Mouse (Mus musculus) ES-Bruce4 (cell line): ENCODE data around the gene Nfkbia. TPM values are rescaled to one million over a fixed set of nuclear protein-coding genes. Genes with fewer than 3 reads are reported as not detected.

Source experiments
- H3K27ac ChIP-seq: 2 replicates; pipeline ENCODE4 v1.5.1; 2012; ENCODE audit warnings: low read length, inconsistent platforms; ENCODE audit not compliant: insufficient read depth
- H3K27me3 ChIP-seq: 2 replicates; pipeline ENCODE4 v1.6.1; 2012; ENCODE audit warnings: mild to moderate bottlenecking, low read length, inconsistent platforms; ENCODE audit not compliant: control insufficient read depth, poor library complexity, insufficient read depth, severe bottlenecking
- H3K36me3 ChIP-seq: 2 replicates; pipeline ENCODE4 v1.6.1; 2012; ENCODE audit warnings: inconsistent platforms, mild to moderate bottlenecking, low read length, moderate library complexity; ENCODE audit not compliant: control insufficient read depth, poor library complexity, insufficient read depth, severe bottlenecking
- H3K4me1 ChIP-seq: one replicate; pipeline ENCODE4 v1.8.1; 2011; ENCODE audit warnings: low read length; ENCODE audit not compliant: control insufficient read depth, insufficient read depth
- H3K4me3 ChIP-seq: 2 replicates; pipeline ENCODE4 v1.5.1; 2011; ENCODE audit warnings: low read depth, mild to moderate bottlenecking, low read length
- H3K9ac ChIP-seq: 2 replicates; pipeline ENCODE4 v1.6.1; 2012; ENCODE audit warnings: low read depth, mild to moderate bottlenecking, inconsistent platforms; ENCODE audit not compliant: poor library complexity, severe bottlenecking
- H3K9me3 ChIP-seq: replicated peaks from 2 replicates; pipeline ENCODE4 v1.6.1; 2012; ENCODE audit warnings: mild to moderate bottlenecking, low read length, inconsistent platforms; ENCODE audit not compliant: control insufficient read depth, poor library complexity, insufficient read depth, severe bottlenecking
- CTCF ChIP-seq: IDR thresholded peaks from one replicate; pipeline ENCODE4 v1.8.1; 2011; ENCODE audit warnings: low read depth, low read length
- EP300 ChIP-seq: IDR thresholded peaks from 2 replicates; pipeline ENCODE4 v1.6.1; 2011; ENCODE audit warnings: low read depth, low read length; ENCODE audit not compliant: insufficient read depth
- POLR2A ChIP-seq: IDR thresholded peaks from one replicate; pipeline ENCODE4 v1.8.1; 2011; ENCODE audit warnings: low read length; ENCODE audit not compliant: insufficient read depth
- polyA plus RNA-seq: library from polyadenylated mRNA; stranded (reverse); fragments of >200 nt; gene quantifications from 2 replicates; pipeline ENCODE4 v1.2.4, GENCODE M21; 2011; ENCODE audit warnings: low read depth; ENCODE audit not compliant: missing spikeins, insufficient read depth, insufficient read length

Nfkbia gene
- polyA plus RNA-seq, 1 experiment, result 40.9 TPM

DNA sequence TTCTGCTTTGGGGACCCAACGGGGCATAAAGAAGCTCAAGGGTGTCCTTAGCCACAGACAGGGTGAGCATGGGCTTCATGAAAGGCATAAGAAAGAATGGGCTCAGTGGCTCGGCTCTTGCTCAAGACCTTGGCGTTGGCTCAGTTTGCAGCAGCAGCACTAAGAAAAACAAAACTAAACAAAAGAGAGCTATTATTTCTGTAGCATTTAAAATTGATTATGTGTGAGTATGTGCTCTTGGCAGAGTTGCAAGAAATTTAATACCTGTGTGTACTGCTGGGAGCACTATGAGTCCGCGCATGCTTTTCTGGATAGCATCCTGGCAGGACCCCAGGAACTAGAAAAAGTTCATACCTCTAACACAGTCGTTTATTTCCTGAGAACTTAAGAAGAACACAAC lies 30.7 kb downstream of the Nfkbia start:
- no peaks in the 10 kb centered on the region for H3K4me1 ChIP-seq
- no peak for TF ChIP-seq POLR2A
- TF ChIP-seq CTCF, result no peak
- no peak for TF ChIP-seq EP300
- H3K9ac ChIP-seq, result no peak overlapping the region
- no peaks in the 10 kb centered on the region for H3K27me3 ChIP-seq
- no peak overlapping the region for H3K4me3 ChIP-seq
- H3K36me3 ChIP-seq, result no peaks in the 10 kb centered on the region
- no peaks in the 10 kb centered on the region for H3K9me3 ChIP-seq
- H3K27ac ChIP-seq, result no peak overlapping the region

DNA sequence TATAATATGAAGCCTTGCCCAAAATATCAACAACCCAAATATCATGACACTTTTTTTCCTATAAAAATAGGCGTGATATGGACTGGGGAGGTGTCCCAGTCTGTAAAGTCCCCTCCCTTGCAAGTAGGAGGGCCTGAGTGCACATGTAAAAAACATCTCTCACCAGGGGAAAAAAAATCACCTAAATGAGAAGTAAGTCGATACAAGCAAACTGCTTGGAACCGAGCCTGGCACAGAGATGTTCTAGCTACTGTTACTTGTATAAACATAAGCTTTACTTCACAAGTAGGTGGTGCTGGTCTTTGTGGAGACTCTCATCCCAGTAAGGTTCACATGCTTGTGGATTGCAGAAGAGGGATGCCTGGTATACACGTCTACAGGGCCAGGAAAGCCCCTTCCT lies 31.5 kb downstream of the Nfkbia start:
- H3K4me3 ChIP-seq, result no peak overlapping the region
- no peak for TF ChIP-seq EP300
- TF ChIP-seq POLR2A, result no peak
- no peak for TF ChIP-seq CTCF
- no peaks in the 10 kb centered on the region for H3K9me3 ChIP-seq
- H3K27ac ChIP-seq, result no peak overlapping the region
- peaks cover 3% of the 10 kb centered on the region for H3K4me1 ChIP-seq
- no peaks in the 10 kb centered on the region for H3K27me3 ChIP-seq
- H3K9ac ChIP-seq, result no peak overlapping the region
- H3K36me3 ChIP-seq, result no peaks in the 10 kb centered on the region

DNA sequence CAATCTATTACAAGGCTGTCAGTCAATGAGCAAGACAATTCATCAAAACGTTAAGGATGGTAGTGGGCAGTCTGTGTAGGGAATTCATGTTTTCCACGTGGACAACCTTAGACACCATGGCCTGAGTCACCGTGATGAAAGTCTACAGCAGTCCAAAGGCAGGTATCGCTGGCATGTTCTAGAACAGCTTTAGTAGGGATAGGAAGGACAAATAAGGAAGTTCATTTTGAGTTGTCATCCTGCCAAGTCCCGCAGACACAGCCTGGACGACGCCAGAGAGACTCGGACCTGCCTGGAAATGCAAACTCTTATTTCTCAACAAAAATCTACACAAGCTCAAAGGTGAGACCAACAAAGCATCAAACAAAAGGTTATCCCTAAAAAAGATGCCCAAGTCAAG lies 32.7 kb downstream of the Nfkbia start:
- no peaks in the 10 kb centered on the region for H3K36me3 ChIP-seq
- peaks cover 3% of the 10 kb centered on the region for H3K4me1 ChIP-seq
- H3K27ac ChIP-seq, result no peak overlapping the region
- H3K27me3 ChIP-seq, result no peaks in the 10 kb centered on the region
- H3K9me3 ChIP-seq, result no peaks in the 10 kb centered on the region
- H3K4me3 ChIP-seq, result no peak overlapping the region
- no peak for TF ChIP-seq CTCF
- TF ChIP-seq EP300, result no peak
- H3K9ac ChIP-seq, result no peak overlapping the region

DNA sequence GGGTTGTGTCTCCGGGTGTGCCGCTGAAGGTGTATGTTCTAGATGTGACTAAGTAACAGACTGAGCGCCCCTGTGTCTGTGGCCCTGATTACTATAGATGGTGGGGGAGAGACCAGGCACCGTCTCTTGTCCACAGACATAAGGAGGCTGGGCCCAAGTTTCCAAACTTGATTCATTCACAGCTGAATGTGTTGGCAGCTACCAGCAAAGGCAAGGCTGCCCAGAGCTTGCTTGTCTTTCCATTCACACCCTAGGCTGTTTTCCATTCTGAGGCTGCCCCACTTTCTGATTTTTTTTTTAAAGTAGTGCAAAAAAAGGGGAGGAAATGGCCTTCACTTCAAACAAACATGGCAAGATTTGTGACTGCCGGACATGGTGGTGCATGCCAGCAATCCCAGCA lies 35.6 kb downstream of the Nfkbia start:
- no peak overlapping the region for H3K4me3 ChIP-seq
- no peaks in the 10 kb centered on the region for H3K27me3 ChIP-seq
- no peak for TF ChIP-seq POLR2A
- TF ChIP-seq CTCF, result no peak
- TF ChIP-seq EP300, result no peak
- peaks cover 3% of the 10 kb centered on the region for H3K4me1 ChIP-seq
- no peak overlapping the region for H3K27ac ChIP-seq
- H3K9ac ChIP-seq, result no peak overlapping the region
- H3K9me3 ChIP-seq, result no peaks in the 10 kb centered on the region
- no peaks in the 10 kb centered on the region for H3K36me3 ChIP-seq

DNA sequence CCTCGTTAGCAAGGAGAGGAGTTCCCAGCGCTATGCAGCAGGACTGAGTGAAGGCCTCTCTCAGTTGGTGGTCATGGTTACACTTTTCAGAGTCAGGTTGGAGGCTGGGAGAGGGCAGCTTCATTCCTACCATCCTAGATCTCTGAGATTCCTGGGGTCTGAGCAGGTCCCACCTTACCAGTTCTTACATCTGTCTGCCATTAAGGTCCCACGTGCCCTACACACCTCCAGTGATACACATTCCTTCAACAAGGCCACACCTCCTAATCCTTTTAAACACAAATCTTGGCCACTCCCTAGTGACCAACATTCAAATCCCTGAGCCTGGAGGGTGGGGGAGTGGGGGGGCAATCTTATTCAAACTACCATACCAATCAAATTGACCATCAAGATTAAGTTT lies 36.3 kb downstream of the Nfkbia start:
- H3K27ac ChIP-seq, result peak overlapping the region; percentile 27; the same call in 1 of the 2 replicates
- H3K9me3 ChIP-seq, result no peaks in the 10 kb centered on the region
- no peaks in the 10 kb centered on the region for H3K27me3 ChIP-seq
- peaks cover 3% of the 10 kb centered on the region for H3K4me1 ChIP-seq
- no peaks in the 10 kb centered on the region for H3K36me3 ChIP-seq
- no peak overlapping the region for H3K4me3 ChIP-seq
- no peak overlapping the region for H3K9ac ChIP-seq
- TF ChIP-seq POLR2A (no peak), CTCF (no peak), EP300 (no peak)

DNA sequence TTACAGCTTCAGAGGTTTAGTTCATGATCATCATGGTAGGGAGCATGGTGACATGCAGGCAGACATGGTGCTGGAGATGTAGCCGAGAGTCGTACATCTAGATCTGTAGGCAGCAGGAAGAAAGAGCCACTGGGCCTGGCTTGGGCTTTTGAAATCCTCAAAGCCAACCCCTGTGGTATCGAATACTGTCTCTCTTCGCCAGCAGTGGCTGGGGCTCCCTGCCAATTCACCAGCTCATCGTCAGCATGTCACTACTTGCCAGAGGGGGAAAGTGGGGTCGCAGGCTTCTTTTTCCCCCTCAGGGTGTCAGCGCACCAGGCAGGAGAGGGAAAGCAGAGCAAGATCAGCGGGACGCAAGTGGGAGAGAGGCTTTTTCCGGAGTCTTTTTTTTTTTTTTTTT lies 37.2 kb downstream of the Nfkbia start:
- H3K27ac ChIP-seq, result no peak overlapping the region
- TF ChIP-seq CTCF (no peak), POLR2A (no peak), EP300 (no peak)
- no peaks in the 10 kb centered on the region for H3K9me3 ChIP-seq
- peaks cover 4% of the 10 kb centered on the region for H3K4me1 ChIP-seq
- no peaks in the 10 kb centered on the region for H3K27me3 ChIP-seq
- H3K9ac ChIP-seq, result no peak overlapping the region
- H3K4me3 ChIP-seq, result no peak overlapping the region
- no peaks in the 10 kb centered on the region for H3K36me3 ChIP-seq
